Mouse (Mus musculus) layer of hippocampus, postnatal 36 days (tissue): Measurements from ENCODE around the gene Rp9. TPM values are rescaled to one million over a fixed set of nuclear protein-coding genes. Genes with fewer than 3 reads are reported as not detected.
"Not testable (repeated sequence)": the region's sequence is repeated elsewhere in the genome, so short reads cannot be mapped to it uniquely, and the experiment has no call there.

ENCODE experiments used
- DNase-seq, 2 experiments: peaks; one replicate each; pipeline ENCODE4 v3.0.0; 2022
- total RNA-seq, 2 experiments: library from RNA; stranded (reverse); gene quantifications; 2 replicates each; pipeline ENCODE4 v1.2.3; 2021

Gene Rp9
- total RNA-seq, 2 experiments from 2014 or later = 29.9 to 33.1 TPM

DNA sequence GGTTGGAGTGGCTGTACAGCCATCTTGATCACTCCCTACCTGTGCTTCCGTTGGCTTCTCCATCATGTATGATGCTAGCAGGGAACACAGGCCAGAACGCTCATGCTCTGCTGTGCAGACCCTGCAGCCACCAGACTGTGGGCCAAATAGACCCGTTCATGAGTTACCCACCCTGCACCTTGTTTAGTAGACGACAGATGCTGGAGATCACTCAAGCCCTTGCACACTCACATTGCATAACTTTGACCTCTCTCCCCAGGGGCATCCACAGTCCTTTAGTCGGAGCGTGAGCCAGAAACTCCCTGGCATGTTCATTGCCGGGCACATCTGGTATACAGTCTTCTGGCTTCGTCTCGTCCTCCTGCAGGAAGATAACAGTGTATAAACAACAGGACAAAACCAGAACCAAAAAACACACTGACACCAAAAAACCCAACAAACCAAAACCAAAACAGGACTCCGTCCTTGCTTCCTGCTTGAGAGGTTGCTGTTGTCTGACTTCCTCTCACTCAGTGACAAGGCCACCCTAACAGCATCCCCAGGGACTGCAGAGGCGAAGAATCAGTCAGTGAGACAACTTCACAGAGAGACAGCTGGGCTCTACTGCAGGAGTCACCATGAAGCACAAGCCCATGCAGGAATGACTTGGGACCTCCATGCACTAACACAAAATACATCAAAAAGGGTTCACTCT lies 12.3 kb downstream of the Rp9 start:
- DNase-seq = no peak

DNA sequence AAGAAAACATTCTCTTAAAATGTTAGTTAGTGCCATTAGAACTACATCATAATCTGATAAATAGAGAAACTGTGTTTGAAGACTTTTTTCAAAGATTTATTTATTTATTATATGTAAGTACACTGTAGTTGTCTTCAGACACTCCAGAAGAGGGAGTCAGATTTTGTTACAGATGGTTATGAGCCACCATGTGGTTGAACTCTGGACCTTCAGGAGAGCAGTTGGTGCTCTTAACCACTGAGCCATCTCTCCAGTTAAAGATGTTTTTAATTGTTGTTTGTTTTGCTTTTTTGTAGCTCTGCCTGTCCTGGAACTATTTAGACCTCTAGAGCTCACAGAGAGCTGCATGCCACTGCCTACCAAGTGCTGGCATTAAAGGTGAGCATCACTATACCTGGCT lies 14.5 kb downstream of the Rp9 start:
- no peak for DNase-seq

DNA sequence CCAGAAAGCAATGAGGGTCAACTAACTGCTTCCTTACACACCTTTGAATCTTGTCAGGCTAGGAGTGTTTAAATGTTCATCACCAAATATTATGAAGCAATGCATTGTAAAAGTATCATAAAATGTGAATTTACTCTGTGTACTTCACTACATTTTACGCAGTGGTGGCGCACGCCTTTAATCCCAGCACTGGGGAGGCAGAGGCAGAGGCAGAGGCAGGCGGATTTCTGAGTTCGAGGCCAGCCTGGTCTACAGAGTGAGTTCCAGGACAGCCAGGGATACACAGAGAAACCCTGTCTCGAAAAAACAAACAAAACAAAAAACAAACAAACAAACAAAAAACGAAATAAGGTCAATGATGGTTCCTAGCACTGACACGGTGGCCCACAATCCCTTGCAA lies 15.6 kb downstream of the Rp9 start, which contains the start of gene Gm17545:
TSS of gene Gm17545 (plus strand) at position 301 of the 400 bp plus-strand sequence.
- DNase-seq = not testable (repeated sequence)

DNA sequence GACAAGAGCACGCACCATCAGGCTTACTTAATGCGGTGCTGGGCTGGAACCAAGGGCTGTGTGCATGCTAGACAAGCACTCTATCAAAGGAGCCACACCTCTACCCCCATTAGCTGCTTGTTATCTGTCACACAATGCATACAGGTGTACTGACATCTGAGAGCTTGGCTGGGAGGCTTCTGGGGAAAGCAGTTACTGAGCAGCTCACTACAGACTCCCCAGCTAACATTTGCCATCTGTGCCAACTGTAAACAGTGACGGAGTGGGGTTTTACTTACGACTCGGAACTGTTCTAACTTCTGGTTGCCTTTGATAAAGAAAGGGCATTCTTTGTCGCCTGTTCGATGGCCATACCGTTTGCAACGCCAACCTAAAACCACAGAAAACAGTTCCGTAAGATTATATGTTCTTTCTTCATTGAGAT lies 16.0 kb downstream of the Rp9 start:
- no peak for DNase-seq

DNA sequence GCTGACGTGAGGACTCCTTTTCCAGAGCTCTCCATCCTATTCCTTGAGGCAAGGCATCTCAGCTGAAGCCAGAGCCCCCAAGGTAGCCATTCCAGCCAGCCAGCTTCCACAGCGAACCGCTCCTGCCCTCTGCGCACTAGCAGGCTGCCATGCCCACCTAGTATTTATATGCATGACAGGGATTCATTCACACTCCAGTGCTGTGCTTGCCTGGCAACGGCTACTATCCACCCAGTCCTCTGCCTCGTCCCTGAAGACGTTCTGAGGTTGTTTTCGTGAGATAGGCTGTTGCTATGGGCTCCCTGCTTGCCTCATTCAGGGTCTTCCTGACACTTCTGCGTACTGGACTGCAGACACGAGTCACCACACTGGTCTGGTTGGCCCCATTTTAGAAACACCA lies 16.8 kb downstream of the Rp9 start:
- DNase-seq = no peak

DNA sequence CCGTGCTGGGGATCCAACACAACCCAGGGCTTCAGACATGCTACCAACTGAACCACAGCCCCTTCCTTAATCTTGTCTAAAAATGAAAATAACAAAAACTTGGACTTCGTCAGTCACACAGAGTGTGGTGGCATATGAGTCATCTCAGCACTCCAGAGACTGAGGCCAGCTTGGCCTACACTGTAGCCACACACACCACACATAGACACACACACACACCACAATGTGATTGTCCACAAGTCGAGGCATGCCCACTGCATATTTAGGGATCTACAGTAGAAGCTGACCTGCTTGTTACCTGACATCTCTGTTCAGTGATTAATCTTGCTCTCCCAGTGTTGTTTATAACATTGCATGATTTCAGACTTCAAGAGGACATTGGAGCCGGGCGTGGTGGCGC lies 20.3 kb downstream of the Rp9 start:
- DNase-seq = no peak

DNA sequence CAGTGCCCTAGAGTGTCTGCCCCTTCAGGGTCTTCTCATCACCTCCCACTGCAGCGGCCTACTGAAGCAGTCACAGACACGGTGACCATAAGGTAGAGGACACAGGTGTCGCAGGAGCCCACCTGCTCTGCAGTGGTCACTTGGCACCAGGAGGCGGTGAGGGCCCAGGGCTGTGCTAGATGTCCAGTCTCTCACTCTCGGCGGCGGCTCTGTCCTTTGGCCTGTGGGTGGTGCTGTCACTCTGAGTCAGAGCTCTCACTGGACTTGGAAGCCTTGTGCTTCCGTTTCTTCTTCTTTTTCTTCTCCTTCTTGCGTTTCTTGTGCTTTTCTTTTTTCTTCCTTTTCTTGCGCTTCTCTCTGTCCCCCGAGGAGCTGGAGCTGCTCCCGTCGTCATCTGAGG lies 21.1 kb downstream of the Rp9 start:
- no peak for DNase-seq

DNA sequence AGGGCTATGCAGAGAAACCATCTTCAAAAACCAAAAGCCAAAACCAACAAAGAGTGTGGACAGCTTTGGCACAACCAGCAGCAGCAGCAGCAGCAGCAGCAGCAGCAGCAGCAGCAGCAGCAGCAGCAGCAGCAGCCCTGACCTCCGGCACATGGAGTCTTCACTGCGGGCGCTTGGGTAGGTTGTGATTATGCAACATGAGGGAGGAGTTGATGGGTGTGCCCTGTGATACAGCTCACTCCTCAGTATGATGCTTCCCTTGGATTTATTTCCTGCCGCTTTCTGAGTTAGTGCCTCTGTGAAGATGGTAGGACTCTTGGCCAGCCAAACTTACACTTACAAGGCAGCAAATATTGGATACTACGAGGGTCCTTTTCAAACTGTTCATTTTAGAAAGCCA lies 22.3 kb downstream of the Rp9 start:
- DNase-seq = no peak

DNA sequence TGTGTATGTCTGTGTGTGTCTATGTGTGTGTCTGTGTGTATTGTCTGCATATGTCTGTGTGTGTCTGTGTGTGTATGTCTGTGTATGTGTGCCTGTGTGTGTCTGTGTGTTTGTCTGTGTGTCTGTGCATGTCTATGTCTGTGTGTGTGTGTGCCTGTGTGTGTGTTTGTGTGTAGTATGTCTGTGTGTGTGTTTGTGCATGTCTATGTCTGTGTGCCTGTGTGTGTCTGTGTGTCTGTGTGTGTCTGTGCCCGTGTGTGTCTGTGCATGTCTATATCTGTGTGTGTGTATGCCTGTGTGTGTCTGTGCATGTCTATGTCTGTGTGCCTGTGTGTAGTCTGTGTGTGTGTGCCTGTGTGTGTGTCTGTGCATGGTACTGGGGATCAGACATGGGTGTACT lies 24.4 kb downstream of the Rp9 start:
- DNase-seq = no peak

DNA sequence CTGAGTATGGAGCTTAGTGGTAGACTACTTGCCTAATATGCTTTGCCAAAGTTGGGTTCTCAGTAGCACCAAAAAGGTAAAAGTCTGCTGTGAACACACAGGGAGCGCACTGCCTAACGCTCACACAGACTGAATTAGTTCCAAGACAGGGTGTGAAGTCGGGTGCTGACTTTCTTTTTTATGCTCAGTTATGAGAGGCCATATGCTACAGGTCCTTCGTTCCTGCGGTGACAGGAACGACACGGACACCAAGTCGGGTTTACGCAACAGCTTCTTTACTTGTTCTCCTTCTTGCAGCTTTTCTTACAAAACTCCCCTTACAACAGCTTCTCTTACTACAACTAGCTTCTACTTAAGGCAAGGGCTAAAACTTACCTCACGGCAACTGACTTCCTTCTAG lies 26.4 kb downstream of the Rp9 start:
- no peak for DNase-seq

DNA sequence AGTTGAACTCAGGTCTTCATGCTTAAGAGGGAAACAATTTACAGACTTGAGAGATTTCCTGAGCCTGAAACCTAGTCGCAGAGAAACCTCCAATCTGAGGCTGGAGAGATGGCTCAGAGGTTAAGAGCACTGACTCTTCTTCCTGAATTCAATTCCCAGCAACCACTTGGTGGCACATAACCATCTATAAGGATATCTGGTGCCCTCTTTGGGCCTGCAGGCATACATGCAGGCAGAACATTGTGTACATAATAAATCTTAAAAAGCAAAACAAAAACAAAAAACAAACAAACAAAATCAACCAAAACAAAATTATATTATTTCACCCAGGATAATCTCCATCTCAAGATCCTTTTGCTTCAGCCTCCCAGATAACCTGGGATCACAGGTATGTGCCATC lies 30.7 kb downstream of the Rp9 start:
- no peak for DNase-seq

DNA sequence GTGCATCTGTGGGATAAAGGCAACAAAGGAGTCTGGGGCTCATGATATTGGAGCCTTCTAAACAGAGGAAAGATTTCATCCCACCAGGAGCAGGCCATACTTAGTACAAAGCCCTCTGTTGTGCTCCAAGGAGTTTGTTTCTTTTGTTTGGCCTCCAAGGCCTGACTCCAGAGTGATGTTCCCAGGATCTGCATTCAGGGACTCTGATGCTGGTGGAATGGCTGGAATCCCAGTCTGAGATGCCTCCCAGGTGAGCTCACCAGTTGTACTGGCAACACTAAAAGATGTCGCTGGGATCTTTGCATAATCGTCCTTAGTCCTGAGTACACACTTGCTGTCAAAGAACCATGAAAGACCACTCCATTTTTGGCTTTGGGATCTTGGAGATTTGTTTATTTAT lies 35.4 kb downstream of the Rp9 start:
- DNase-seq = no peak

DNA sequence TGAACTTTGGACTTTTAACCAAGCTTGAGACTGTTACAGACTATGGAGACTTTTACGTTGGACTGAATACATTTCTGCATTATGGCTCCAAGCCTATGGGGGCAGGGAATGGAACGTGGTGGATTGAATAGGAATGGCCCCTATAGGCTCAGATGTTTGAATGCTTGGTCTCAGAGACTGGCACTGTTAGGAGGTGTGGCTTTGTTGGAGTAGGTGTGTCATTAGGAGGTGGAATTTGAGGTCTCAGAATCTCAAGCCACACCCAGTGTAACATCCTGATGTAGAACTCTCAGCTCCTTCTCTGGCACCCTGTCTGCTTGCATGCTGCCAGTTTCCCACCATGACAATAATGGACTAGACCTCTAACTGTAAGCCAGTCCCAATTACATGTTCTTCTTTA lies 36.3 kb downstream of the Rp9 start:
- DNase-seq = no peak

DNA sequence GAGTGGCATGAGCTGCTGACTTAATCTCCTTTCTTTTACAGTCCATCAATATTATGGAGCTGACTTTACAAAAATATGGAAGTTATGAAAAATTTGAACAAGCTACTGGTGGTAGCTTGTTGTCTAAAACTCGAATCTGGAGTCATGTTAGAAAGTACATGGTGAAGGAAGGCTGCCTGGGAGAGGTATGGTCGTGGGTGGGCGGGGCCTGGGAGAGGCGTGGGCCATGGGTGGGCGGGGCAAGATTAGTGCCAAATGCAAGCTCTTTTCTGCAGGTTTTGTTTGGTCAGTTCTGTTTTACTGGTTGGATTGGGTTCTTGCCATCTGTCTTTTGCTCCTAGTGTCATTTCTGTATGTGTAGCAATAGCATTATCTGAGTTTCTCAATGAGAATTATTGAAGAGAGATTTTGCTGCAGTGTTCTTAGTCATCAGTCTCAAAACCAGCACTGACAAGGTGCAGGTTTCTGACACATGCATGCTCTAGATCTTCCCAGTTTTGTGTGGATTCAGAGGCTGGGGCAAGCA lies 39.2 kb downstream of the Rp9 start:
- no peak for DNase-seq

DNA sequence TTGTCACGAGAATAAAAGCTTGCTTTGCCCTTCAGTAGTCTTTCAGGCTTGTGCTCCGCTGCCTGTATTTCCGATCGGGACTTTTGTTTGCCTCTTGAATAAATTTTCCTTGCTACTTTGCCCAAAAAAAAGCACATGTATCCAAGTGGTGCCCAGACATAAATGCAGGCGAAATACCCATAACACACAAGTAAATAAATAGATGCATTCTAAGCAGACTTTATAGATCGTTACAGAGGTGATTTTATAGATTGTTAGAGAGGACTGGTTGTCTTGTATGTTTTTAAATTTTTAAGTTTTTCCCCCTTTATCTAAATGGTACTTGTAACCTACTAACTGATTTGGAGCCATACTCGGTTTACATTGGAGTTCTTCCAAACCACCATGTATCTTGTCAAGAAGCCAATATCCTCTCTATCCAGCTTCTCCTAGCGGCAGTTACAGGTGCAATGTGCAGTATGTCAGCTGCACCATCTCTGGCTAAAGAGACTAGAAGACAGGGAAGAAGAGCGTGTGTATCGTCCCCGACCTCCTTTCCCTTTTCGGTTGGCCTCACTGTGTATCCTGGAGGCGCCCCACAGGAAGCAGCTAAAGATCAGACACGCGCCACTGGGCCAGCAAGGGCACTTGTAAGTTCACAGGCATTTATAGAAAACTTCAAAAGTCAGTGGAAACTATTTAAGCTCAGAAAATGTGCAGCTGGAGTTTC lies 39.9 kb downstream of the Rp9 start:
- DNase-seq = no peak

DNA sequence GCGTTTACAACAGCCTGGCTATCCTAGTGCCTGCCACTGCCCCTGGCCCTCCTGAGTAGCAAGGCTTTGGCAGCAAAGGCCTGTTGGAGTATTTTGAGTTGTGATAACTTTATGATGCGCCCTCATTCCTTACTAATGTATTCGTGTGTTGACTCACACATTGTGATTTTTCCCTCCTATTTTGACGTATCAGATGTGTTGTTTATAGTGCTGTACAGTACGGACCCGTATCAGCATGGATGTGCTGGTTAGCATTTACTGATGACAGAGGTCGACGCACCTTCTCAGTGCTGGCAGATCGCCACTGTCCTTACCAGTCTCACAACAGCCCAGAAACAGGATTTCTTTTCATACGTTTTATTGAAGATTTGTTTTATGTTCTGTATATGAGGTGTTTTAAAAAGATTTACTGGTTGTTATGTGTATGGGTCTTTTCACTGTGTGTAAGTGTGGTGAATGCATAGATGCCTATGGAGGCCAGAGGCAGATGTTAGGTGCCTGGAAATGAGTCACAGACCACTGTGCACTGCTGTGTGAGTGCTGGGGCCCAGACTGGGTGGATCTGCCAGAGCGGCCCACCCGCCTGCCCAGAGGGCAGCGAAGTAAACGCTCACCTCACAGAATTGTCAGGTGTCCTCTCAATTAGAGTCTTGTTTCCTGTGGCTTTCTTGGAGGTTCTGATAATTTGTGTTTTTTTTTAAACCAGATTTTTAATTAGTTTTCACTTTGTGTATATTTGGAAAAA lies 40.7 kb downstream of the Rp9 start:
- no peak for DNase-seq

DNA sequence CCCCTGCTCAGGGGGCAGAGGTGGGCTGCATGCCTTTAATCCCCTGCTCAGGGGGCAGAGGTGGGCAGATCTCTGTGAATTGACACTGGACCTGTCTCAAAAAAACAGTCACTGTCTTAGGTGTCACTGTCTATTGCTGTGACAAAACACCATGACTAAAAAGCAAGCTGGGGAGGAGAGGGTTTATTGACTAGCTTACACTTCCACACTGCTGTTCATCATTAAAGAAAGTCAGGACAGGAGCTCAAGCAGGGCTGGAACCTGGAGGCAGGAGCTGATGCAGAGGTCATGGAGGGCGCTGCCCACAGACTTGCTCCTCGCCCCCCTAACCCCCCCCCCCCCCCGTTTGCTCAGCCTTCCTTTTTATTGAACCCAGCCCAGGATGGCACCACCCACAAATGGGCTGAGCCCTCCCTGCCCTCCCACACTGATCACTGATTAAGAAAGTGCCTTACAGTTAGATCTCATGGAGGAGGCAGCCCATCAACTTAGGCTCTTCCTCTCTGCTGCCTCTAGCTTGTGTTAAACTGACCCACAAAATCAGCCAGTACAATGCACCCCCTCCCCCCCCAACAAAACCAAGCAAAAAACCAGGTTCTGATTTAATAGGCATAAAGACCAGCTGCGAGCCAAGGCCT lies 41.4 kb downstream of the Rp9 start:
- DNase-seq = no peak

DNA sequence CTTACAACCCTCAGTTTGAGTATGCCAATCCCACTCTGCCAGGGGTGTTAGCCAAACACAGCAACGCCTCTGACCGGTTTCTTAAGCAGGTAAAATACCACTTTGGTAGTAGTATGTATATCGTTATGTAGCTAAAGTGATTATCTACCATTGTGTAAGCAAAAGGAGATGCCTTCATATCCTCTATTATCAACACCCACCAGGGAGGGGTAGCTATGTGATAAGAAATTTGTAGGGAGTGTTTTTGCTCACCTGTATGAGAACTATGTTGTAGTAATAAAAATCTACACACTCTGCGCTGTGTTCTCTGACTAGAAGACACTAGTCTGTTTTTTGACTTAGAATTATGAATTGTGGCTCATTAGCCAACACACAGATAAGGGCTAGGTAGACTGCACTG lies 44.8 kb downstream of the Rp9 start:
- no peak for DNase-seq

DNA sequence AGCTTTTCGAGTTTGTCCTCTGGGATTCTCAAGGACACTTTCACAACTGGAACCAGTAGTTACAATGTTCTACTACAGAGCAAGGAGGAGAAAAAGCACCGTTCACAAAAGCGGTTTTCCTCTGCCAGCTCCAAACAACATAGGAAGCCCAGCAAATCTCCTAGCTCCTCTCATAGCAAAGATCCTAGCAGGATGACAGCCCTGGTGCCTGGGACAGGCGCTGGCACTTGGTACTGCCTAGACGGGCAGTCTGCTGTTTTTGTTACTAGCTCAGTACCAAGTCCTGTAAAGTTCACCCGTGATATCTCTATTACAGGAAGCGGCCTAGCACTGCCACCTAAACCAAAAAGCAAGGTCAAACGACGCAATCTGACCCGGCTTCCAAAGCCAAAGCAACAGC lies 45.3 kb downstream of the Rp9 start:
- DNase-seq = no peak

DNA sequence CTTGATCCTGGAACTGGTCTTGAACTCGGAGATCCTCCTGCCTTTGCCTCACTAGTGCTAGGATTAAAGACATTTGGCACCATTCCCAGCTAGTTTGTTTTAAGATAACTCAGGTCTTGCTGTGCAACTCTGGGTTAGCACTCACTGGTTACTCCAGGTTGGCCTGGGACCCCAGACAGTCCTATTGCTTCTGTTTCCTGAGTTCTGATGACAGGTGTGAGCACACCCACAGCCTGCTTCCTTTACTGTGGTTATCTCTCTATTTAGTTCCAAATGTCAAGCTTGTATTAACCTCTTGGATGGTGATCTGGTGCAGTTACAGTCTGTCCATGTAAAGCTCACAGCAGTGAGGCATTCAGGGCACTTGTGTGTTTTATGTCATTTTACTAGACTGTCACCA lies 46.0 kb downstream of the Rp9 start:
- no peak for DNase-seq

DNA sequence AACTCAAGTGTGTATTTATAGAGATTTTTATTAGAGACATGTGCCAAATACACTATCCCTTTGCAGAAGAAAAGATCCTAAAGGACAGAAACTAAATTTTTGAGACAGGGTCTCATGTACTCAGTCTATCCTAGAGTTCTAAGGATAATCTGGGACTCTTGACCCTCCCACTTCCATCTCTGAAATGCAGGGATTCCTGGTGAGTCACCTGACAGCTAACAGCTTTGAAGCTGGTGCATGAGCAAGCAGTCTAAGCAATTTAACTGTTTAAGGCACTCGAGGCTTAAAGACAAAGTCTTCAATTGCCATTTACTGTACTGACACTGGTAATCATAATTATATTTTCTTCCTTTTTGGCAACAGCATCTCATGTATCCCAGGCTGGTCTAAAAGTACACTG lies 47.0 kb downstream of the Rp9 start:
- no peak for DNase-seq

DNA sequence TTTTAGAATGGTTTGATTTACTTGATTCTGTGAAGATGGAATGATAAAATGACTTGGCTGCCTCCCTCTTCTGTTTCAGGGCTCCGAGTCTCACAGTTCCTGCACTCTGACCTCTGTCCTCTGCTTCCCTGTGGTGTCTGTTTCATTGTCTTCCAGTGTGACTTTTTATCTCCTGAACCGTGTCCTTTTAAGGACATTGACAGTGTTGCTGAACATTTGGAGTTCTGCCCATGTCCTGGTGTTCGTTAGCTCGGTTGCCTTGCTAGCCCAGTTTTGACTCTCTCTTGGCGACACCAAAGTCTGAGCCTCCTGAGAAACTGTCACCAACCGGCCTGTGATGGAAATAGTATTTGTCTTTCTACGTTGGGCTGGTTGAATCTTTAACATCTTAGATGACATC lies 49.1 kb downstream of the Rp9 start:
- DNase-seq = no peak

DNA sequence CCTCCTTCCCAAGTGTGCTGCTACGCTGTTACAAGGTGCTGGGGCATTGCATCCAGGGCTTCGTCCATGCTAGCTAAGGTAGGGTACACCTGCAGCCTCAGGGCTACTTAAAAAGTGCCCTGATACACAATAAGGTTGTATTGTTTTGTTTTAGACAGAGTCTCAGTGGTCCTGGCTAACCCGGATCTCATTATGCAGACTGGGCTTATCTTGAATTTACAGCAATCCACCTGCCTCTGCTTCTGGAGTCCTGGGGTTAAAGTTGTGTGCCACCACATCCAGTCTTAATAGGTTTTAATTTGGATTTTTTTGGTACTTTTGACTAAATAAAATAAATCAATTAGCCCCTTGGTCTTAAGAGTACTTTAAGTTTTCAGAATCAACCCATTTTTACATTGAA lies 49.7 kb downstream of the Rp9 start:
- no peak for DNase-seq
